Mouse (Mus musculus) granulocyte monocyte progenitor cell, adult 5-6 weeks (primary cell): Measurements from ENCODE around the gene Samt3. TPM values are rescaled to one million over a fixed set of nuclear protein-coding genes. Genes with fewer than 3 reads are reported as not detected.

Source experiments
- ATAC-seq: replicated peaks from 2 replicates; pipeline ENCODE4 v1.8.0; 2016; ENCODE audit warnings: mild to moderate bottlenecking, moderate TSS enrichment, inconsistent platforms; ENCODE audit not compliant: poor library complexity, severe bottlenecking
- total RNA-seq, 2 experiments: library from RNA; stranded (forward) in 1 of 2; stranded (reverse) in 1 of 2; fragments of 200-712, 200-1000 nt in 1 of 2; fragments of >200 nt in 1 of 2; fragmentation: Nextera tagmentation in 1 of 2; gene quantifications; 2 replicates each; pipeline ENCODE4 v1.2.3; 2014 to 2017

Gene Samt3
- total RNA-seq (2014; fragmentation: Nextera tagmentation) (not detected in 2 replicates), total RNA-seq (2017) (not detected in 2 replicates)

DNA sequence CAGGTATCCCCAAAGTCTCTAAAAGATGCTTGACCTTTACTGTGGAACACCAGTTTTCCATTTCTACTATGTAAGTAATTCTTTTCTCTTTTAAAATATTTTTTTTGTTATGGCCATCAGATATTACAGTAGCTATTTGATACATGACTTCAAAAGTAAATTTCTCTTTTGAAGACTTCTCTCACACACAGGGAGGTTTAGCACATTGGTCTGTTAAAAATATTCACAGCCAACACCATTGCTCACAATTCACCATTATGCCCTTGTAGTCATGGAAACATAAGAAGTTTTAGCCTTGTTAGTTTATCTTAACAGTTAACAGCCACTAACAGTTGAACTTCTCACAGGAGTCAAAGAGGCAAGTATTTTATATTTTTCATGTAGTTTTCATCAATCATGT, at the start of gene Samt3:
Gene Samt3, plus strand, starts transcription at position 301 of the 400 bp plus-strand sequence.
- no peak for ATAC-seq

DNA sequence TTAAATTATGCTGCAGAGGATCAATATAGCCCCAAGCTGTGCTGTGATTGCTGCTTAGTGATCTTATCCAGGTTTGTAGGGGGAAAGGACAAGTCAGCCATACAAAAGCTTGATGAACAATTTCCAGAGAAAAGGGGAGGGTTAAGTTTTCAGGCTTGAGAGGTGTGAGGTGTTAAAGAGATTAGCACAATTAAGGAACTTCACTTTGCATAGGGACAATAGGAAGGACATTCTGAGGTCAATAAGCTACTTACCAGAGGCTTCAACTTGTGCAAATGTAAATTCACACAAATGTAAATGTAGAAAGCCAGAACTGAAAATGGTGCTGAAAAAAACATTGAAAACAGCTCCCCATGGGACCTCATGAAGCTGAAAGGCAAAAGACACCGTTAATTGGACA, 27.4 kb upstream of the Samt3 start:
- ATAC-seq = no peak

DNA sequence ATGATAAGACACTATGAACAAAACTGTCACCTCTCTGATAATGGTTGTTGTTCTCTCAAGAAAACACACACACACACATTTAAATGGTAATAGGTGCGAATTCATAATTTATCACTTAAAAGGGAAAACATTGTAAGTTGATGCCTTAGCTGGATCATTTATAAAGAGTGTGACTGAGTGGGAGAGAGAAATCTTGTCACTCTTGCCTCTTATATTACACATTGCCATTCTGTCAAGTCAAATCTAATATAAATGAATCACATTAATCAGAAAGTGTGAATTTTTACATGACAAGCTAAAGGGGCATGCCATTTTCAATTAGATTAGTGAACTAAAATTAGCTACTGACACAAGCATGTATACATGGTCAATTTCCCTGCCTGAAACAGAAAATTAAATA, 44.7 kb downstream of the Samt3 start:
- no peak for ATAC-seq

Other genes starting within 250 kb of the Samt3 start
- 10.2 and 15.1 TPM in 2 replicates for gene 5430427O19Rik, start 173.8 kb upstream of the Samt3 start, total RNA-seq (2014; fragmentation: Nextera tagmentation)
- gene 5430427O19Rik, start 173.8 kb upstream of the Samt3 start, total RNA-seq (2017) = 15.1 and 17.1 TPM in 2 replicates
- gene Nr0b1, start 147.6 kb downstream of the Samt3 start, total RNA-seq (2014; fragmentation: Nextera tagmentation) = not detected in 2 replicates
- not detected in 2 replicates for gene Nr0b1, start 147.6 kb downstream of the Samt3 start, total RNA-seq (2017)